Mouse (Mus musculus): ENCODE results near the gene Tbc1d10c. TPM values are rescaled to one million over a fixed set of nuclear protein-coding genes. Genes with fewer than 3 reads are reported as not detected.

The Tbc1d10c gene
- polyA plus RNA-seq, 1 experiment from 2014 or later: 3.9 TPM

DNA sequence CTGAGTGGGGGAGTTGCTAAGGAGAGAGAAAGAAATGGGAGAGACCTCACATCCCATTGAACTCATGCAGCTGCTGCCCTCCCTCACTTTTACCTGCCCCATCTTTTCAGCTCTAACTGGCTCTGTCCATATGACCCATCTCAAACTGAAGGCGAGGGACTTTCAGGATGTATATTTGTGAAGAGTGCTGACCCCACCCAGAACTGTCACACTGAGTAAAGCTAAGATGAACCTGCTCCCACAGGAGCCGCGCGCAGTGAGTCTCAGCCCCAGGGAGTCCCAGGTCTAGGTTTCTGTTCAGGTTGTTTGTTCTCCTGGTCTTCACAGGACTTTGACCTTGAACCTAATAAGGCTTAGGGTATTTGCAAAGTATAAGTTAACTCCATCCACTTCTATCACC lies 37.8 kb upstream of the Tbc1d10c start:
- no peak overlapping the region for H3K27ac ChIP-seq (ENCODE audit: low read depth)
- no peaks in the 10 kb centered on the region for H3K27me3 ChIP-seq (replicated peaks; ENCODE audit: control insufficient read depth, insufficient read depth, low read length)
- H3K9me3 ChIP-seq (ENCODE audit: control insufficient read depth, low read length): no peaks in the 10 kb centered on the region
- no peak overlapping the region for H3K4me3 ChIP-seq (ENCODE audit: low read depth, low read length)
- no peak for ATAC-seq (replicated peaks; ENCODE audit: low FRiP score, low TSS enrichment, low read depth)
- 67% methylated on average over 4 of the region's 4 CpGs for WGBS
- H3K9ac ChIP-seq (ENCODE audit: low read length): no peak overlapping the region
- H3K4me2 ChIP-seq (ENCODE audit: low read length): no peak overlapping the region
- no peak for DNase-seq (ENCODE audit: low spot score)
- H3K36me3 ChIP-seq (ENCODE audit: control insufficient read depth, insufficient read depth, low read length): no peaks in the 10 kb centered on the region
- H3K4me1 ChIP-seq (replicated peaks; ENCODE audit: control insufficient read depth, insufficient read depth, low read length): peaks cover 21% of the 10 kb centered on the region

DNA sequence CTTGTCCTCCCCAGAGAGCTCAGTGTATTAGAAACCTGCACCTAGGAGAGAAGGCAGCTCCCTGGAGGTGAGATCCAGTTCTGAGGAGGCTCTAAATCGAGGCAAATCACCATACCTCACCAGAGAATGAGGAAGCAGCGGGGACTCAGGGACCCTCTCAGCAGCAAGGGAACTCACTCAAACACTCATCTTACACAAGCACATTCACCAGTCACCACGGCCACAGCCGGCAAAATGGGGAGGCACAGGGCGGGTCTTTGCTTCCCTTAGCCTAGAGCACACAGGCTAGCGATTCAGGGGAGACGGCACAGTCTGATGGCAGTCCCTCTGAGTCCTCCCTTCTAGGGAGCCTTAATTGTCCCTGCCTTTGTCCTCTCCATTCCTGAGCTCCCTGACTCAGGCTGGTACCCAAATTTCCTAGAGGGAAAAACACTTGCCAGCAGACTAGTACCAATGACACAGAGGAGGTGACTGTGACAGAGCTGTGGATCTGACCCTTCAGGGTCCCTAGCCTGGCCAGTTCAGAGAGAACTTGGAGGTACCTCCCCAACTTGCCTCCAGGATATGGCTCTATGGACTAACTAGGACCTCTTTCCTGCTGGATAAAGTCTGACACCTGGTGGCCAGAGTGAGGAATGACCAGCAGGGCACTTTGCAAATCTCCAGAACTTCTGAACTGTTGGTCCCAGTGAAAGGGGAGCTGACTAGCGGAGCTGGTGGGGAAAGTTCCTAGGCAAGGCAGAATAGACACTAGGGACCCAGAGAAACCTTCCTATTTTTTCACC lies 37.0 kb upstream of the Tbc1d10c start:
- no peak overlapping the region for H3K27ac ChIP-seq (ENCODE audit: low read depth)
- no peaks in the 10 kb centered on the region for H3K9me3 ChIP-seq (ENCODE audit: control insufficient read depth, low read length)
- H3K4me2 ChIP-seq (ENCODE audit: low read length): no peak overlapping the region
- no peak overlapping the region for H3K4me3 ChIP-seq (ENCODE audit: low read depth, low read length)
- 16% methylated on average over 8 of the region's 8 CpGs for WGBS
- H3K27me3 ChIP-seq (replicated peaks; ENCODE audit: control insufficient read depth, insufficient read depth, low read length): no peaks in the 10 kb centered on the region
- H3K36me3 ChIP-seq (ENCODE audit: control insufficient read depth, insufficient read depth, low read length): no peaks in the 10 kb centered on the region
- no peak overlapping the region for H3K9ac ChIP-seq (ENCODE audit: low read length)
- peaks cover 21% of the 10 kb centered on the region for H3K4me1 ChIP-seq (replicated peaks; ENCODE audit: control insufficient read depth, insufficient read depth, low read length)
- DNase-seq (ENCODE audit: low spot score): peak; percentile 80
- ATAC-seq (replicated peaks; ENCODE audit: low FRiP score, low TSS enrichment, low read depth): 0 out of 2 replicates have a peak, but pooled peaks have one; percentile 37

DNA sequence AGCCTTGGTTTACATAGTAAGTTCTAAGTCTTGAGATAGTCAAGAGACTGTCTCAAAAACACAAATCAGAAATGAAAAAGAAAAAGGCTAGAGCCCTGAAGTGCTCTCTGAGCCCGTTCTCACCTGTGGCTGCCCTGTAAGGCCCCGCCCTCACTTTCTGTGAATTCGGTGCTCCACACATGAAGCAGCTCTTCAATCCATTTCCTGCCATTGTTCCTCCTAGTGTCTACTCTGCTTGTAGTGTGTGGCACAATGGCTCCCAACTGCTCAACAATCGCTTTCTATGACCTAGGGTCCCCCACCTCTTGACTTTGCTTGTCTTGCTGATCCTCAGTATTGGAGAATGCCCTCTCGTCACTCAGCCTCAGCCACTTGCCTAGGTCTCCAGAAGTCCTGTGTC lies 36.4 kb upstream of the Tbc1d10c start:
- H3K36me3 ChIP-seq (ENCODE audit: control insufficient read depth, insufficient read depth, low read length): peaks cover under 1% of the 10 kb centered on the region; the same call in 1 of the 2 replicates
- H3K4me2 ChIP-seq (ENCODE audit: low read length): no peak overlapping the region
- H3K4me1 ChIP-seq (replicated peaks; ENCODE audit: control insufficient read depth, insufficient read depth, low read length): peaks cover 20% of the 10 kb centered on the region
- H3K27ac ChIP-seq (ENCODE audit: low read depth): no peak overlapping the region
- no peak overlapping the region for H3K9ac ChIP-seq (ENCODE audit: low read length)
- no peaks in the 10 kb centered on the region for H3K27me3 ChIP-seq (replicated peaks; ENCODE audit: control insufficient read depth, insufficient read depth, low read length)
- H3K9me3 ChIP-seq (ENCODE audit: control insufficient read depth, low read length): no peaks in the 10 kb centered on the region
- DNase-seq (ENCODE audit: low spot score) (no peak), ATAC-seq (replicated peaks; ENCODE audit: low FRiP score, low TSS enrichment, low read depth) (no peak)
- 79% methylated on average over 5 of the region's 5 CpGs for WGBS
- no peak overlapping the region for H3K4me3 ChIP-seq (ENCODE audit: low read depth, low read length)

DNA sequence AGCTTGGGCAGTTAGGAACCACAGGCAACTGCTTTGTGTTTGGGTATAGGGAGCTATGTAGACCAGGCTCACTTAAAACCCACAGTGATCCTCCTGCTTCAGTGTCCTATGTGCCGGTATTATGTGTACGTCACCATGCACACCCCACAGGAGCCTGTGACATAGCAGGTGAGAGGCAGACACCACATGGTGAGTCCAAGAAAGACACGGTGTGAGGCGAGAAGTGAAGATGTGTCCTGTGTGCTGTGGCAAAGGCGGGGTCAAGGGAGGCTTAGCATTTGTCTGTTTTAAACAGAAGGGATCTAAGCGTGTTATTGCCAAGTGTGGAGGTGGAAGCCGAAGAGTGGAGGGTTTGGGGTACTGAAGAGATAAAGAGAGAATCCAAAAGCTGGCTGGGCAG lies 35.7 kb upstream of the Tbc1d10c start:
- H3K9ac ChIP-seq (ENCODE audit: low read length): no peak overlapping the region
- H3K27ac ChIP-seq (ENCODE audit: low read depth): no peak overlapping the region
- no peak for DNase-seq (ENCODE audit: low spot score)
- H3K4me3 ChIP-seq (ENCODE audit: low read depth, low read length): no peak overlapping the region
- peaks cover 7% of the 10 kb centered on the region for H3K36me3 ChIP-seq (ENCODE audit: control insufficient read depth, insufficient read depth, low read length)
- H3K9me3 ChIP-seq (ENCODE audit: control insufficient read depth, low read length): no peaks in the 10 kb centered on the region
- no peak for ATAC-seq (replicated peaks; ENCODE audit: low FRiP score, low TSS enrichment, low read depth)
- H3K27me3 ChIP-seq (replicated peaks; ENCODE audit: control insufficient read depth, insufficient read depth, low read length): no peaks in the 10 kb centered on the region
- H3K4me2 ChIP-seq (ENCODE audit: low read length): no peak overlapping the region
- H3K4me1 ChIP-seq (replicated peaks; ENCODE audit: control insufficient read depth, insufficient read depth, low read length): peaks cover 22% of the 10 kb centered on the region
- 90% methylated on average over 7 of the region's 7 CpGs for WGBS

DNA sequence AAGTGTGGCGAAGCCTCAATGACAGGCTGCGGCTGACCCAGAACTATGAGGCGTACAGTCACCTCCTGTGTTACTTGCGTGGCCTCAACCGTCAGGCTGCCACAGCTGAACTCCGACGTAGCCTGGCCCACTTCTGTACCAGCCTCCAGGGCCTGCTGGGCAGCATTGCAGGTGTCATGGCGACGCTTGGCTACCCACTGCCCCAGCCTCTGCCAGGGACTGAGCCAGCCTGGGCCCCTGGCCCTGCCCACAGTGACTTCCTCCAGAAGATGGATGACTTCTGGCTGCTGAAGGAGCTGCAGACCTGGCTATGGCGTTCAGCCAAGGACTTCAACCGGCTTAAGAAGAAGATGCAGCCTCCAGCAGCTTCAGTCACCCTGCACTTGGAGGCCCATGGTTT lies 31.1 kb upstream of the Tbc1d10c start:
- no peak for ATAC-seq (replicated peaks; ENCODE audit: low FRiP score, low TSS enrichment, low read depth)
- Histone ChIP-seq H3K9me3 (ENCODE audit: control insufficient read depth, low read length) (no peaks in the 10 kb centered on the region), H3K4me2 (ENCODE audit: low read length) (peak overlapping the region; percentile 13; the same call in 1 of the 2 replicates), H3K4me3 (ENCODE audit: low read depth, low read length) (no peak overlapping the region), H3K27me3 (replicated peaks; ENCODE audit: control insufficient read depth, insufficient read depth, low read length) (no peaks in the 10 kb centered on the region), H3K36me3 (ENCODE audit: control insufficient read depth, insufficient read depth, low read length) (peaks cover 7% of the 10 kb centered on the region), H3K9ac (ENCODE audit: low read length) (no peak overlapping the region), H3K4me1 (replicated peaks; ENCODE audit: control insufficient read depth, insufficient read depth, low read length) (peaks cover 53% of the 10 kb centered on the region), H3K27ac (ENCODE audit: low read depth) (no peak overlapping the region)
- no peak for DNase-seq (ENCODE audit: low spot score)
- WGBS: 64% methylated on average over 11 of the region's 11 CpGs

DNA sequence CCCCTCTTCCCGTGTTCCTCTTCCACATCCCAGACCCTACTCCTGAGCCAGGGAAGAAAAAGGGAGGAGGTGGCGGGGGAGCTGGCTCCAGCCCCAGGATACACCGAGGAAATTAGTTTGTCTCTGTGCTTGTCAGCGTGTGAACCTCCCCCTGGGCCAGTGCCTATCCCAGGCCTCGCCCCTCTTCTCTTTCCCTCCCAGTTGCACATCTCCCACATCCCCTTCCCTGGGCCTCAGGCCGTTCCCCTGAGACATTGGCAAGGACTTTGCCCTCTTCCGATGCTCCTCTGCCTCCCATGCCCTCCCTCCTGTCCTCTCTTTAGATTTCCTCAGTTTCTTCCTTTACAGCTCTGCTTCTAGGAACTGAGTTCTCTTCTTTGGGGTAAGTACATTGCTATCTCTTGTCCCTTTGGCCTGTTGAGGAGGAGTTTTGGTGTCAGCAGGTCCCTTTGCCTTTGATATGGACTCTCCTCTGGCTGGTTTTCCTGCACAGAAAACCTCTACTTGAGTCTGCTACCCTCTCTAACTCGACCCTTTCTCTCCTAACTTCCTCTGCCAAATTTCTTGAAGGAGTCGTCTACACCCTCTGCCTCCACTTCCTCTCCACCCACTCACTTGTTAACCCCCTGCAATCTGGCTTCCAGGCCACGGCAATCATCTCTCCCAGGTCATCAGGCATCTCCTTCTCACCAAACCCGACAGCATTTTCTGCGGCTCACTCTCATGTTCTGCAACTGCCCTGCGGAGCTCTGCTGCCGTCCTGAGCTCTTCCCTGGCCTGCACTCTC lies 30.1 kb upstream of the Tbc1d10c start:
- H3K9ac ChIP-seq (ENCODE audit: low read length): peak overlapping the region; percentile 25; the same call in 1 of the 2 replicates
- peak overlapping the region; percentile 25 for H3K4me2 ChIP-seq (ENCODE audit: low read length)
- whole genome bisulfite sequencing: 14% methylated on average over 14 of the region's 14 CpGs
- peaks cover 62% of the 10 kb centered on the region for H3K4me1 ChIP-seq (replicated peaks; ENCODE audit: control insufficient read depth, insufficient read depth, low read length)
- ATAC-seq (replicated peaks; ENCODE audit: low FRiP score, low TSS enrichment, low read depth) (peak; percentile 60), DNase-seq (ENCODE audit: low spot score) (no peak)
- peaks cover 7% of the 10 kb centered on the region for H3K36me3 ChIP-seq (ENCODE audit: control insufficient read depth, insufficient read depth, low read length)
- no peaks in the 10 kb centered on the region for H3K9me3 ChIP-seq (ENCODE audit: control insufficient read depth, low read length)
- H3K27ac ChIP-seq (ENCODE audit: low read depth): peak overlapping the region; percentile 58; the same call in 1 of the 2 replicates
- H3K4me3 ChIP-seq (ENCODE audit: low read depth, low read length): no peak overlapping the region
- no peaks in the 10 kb centered on the region for H3K27me3 ChIP-seq (replicated peaks; ENCODE audit: control insufficient read depth, insufficient read depth, low read length)

DNA sequence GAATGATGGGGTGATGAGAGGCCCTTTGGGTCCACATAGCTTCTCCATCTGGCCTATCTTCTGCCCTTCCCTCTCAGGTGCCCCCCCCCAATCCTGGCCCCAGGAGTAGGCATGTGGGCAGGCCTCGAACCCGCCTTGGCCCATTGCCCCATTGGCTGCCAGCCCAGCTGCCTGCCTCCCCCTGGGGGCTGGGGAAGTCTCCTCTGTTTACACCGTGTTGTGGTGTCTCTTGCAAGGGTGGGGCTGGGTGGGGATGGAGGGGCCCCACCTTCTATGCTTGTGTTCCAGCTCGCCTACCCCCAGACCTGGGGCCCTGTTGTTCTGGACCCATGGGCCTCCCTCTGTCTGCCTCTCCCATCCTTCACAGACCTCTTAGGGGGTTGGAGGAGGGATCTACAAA lies 29.3 kb upstream of the Tbc1d10c start:
- WGBS: 39% methylated on average over 4 of the region's 4 CpGs
- Histone ChIP-seq H3K9me3 (ENCODE audit: control insufficient read depth, low read length) (no peaks in the 10 kb centered on the region), H3K4me3 (ENCODE audit: low read depth, low read length) (no peak overlapping the region), H3K36me3 (ENCODE audit: control insufficient read depth, insufficient read depth, low read length) (peaks cover 7% of the 10 kb centered on the region), H3K27ac (ENCODE audit: low read depth) (peak overlapping the region; percentile 58; the same call in 1 of the 2 replicates), H3K27me3 (replicated peaks; ENCODE audit: control insufficient read depth, insufficient read depth, low read length) (no peaks in the 10 kb centered on the region), H3K9ac (ENCODE audit: low read length) (no peak overlapping the region), H3K4me1 (replicated peaks; ENCODE audit: control insufficient read depth, insufficient read depth, low read length) (peaks cover 67% of the 10 kb centered on the region), H3K4me2 (ENCODE audit: low read length) (peak overlapping the region; percentile 25)
- ATAC-seq (replicated peaks; ENCODE audit: low FRiP score, low TSS enrichment, low read depth): no peak
- DNase-seq (ENCODE audit: low spot score): no peak

DNA sequence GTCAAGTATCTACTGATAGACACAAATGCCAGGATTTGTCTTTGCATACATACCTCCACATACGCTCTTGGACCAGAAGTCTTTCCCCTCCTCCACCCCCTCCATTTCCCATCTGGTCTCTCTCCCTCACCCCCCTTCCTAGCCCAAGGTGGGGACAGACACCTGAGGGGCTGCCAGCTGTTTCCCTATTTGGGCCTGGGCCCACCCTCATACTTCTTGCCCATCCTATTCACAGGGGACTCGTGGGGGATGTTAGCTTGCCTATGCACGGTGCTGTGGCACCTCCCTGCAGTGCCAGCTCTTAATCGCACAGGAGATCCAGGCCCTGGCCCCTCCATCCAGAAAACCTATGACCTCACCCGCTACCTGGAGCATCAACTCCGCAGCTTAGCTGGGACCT lies 28.9 kb upstream of the Tbc1d10c start:
- Histone ChIP-seq H3K27ac (ENCODE audit: low read depth) (peak overlapping the region; percentile 58; the same call in 1 of the 2 replicates), H3K9me3 (ENCODE audit: control insufficient read depth, low read length) (no peaks in the 10 kb centered on the region), H3K4me1 (replicated peaks; ENCODE audit: control insufficient read depth, insufficient read depth, low read length) (peaks cover 68% of the 10 kb centered on the region), H3K9ac (ENCODE audit: low read length) (no peak overlapping the region), H3K36me3 (ENCODE audit: control insufficient read depth, insufficient read depth, low read length) (peaks cover 7% of the 10 kb centered on the region), H3K4me2 (ENCODE audit: low read length) (peak overlapping the region; percentile 25), H3K4me3 (ENCODE audit: low read depth, low read length) (no peak overlapping the region), H3K27me3 (replicated peaks; ENCODE audit: control insufficient read depth, insufficient read depth, low read length) (no peaks in the 10 kb centered on the region)
- DNase-seq (ENCODE audit: low spot score) (no peak), ATAC-seq (replicated peaks; ENCODE audit: low FRiP score, low TSS enrichment, low read depth) (no peak)
- WGBS: 85% methylated on average over 6 of the region's 6 CpGs

All from intestine, embryonic 14.5 days (tissue).